Mouse (Mus musculus) spleen, embryonic (tissue): Measurements from ENCODE around the gene Tet1.
"Not testable (repeated sequence)": the region's sequence is repeated elsewhere in the genome, so short reads cannot be mapped to it uniquely, and the experiment has no call there.

Source experiments
- CTCF ChIA-PET: fragments of 350-600 bp; sonication (Branson Sonifier 250); formaldehyde crosslinking; loops from one replicate; lab custom pipeline; 2022; lab: Charles Lee

Gene Tet1

DNA sequence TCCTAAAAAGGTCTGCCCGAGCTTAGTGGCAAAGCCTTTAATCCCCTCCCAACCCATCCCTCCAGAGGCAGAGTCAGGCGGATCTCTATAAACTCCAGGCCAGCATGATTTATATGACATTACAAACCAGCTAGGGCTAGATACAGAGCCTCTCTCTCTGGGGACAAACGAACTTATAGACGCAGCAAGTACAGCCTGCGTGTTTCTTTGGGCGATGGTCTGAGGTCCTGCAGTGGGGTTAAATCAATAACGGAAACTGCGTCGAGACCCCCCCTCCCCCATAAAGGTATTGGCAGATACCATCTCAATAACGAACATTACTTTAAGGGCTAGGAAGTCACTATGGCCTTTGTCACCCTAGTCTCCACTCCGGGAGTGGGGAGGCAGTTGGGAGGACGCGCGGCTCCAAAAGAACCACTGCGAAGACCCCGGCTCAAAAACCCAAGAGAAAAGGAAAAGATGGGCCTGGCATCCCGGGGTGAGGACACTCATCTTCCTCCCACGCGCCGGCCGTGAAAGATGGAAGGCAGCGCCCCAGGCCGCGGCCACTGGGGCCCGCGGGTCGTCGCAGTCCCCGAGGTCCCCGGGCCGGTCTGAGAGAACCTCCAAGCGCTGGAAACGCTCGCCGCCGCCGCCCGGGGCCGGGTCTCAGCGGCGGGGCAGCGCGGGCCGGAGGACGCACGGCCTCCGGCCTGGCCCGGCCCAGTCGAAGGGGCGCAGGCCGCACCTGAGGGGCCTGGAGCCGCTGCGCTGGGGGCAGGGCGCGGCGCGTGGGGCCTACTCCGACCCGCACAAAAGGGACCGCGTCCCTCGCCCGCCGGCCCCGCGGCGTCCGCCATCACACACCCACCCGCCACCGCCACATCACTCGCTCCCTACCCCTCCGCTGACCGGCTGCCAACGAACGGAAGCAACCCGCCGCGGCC lies 117.3 kb downstream of the Tet1 start:
- CTCF ChIA-PET, result no interaction called here

DNA sequence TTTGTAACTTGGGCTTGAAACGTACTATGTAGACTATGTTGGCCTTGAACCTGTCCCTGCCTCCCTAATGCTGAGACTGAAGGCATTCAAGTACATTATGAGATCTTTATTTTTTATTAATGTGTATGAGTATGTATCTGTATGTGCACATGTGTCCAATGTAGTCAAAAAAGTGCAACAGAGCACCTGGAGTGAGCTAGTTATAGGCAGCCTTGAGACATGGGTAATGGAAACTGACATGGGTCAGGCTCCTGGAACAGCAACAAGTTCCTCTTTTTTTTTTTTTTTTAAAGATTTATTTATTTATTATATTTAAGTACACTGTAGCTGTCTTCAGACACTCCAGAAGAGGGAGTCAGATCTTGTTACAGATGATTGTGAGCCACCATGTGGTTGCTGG lies 127.0 kb downstream of the Tet1 start:
- CTCF ChIA-PET, result not testable (repeated sequence)
